Mouse (Mus musculus) liver, adult 2 months (tissue): ENCODE measurements around the gene Kmt5b.

Source experiments
- CTCF ChIP-seq: fragments of 200-500 bp; IDR thresholded peaks from 2 replicates; pipeline ENCODE4 v1.5.1; 2011; ENCODE audit warnings: low read depth, low read length, control low read depth
- POLR2A ChIP-seq: fragments of 200-500 bp; IDR thresholded peaks from 2 replicates; pipeline ENCODE4 v1.6.1; 2011; ENCODE audit warnings: low read length, control low read depth; ENCODE audit not compliant: insufficient read depth; ENCODE audit errors: extremely low read depth

GRCm38 (mm10) chr19:3844836-3845235 is 77.6 kb downstream of the Kmt5b start:
- TF ChIP-seq POLR2A = no peak
- no peak for TF ChIP-seq CTCF
